Mouse (Mus musculus) liver, adult 2 months (tissue): ENCODE measurements around the gene Lipa.

Experiments used
- CTCF ChIP-seq: fragments of 200-500 bp; IDR thresholded peaks from 2 replicates; pipeline ENCODE4 v1.5.1; 2011; ENCODE audit warnings: low read depth, low read length, control low read depth
- POLR2A ChIP-seq: fragments of 200-500 bp; IDR thresholded peaks from 2 replicates; pipeline ENCODE4 v1.6.1; 2011; ENCODE audit warnings: low read length, control low read depth; ENCODE audit not compliant: insufficient read depth; ENCODE audit errors: extremely low read depth

- no peak for TF ChIP-seq CTCF
- TF ChIP-seq POLR2A, result no peak
These were observed 2.6 kb downstream of the Lipa start for GRCm38 (mm10) chr19:34524646-34525045.
